Mouse (Mus musculus) layer of hippocampus, postnatal 36 days (tissue): ENCODE data around the gene Znrf2. TPM values are rescaled to one million over a fixed set of nuclear protein-coding genes. Genes with fewer than 3 reads are reported as not detected.
A peak's percentile ranks its signal among the peaks of the same experiment; 100 is the strongest.
"Not testable (repeated sequence)": the region's sequence is repeated elsewhere in the genome, so short reads cannot be mapped to it uniquely, and the experiment has no call there.

Experiments used
- DNase-seq, 2 experiments: peaks; one replicate each; pipeline ENCODE4 v3.0.0; 2022
- total RNA-seq, 2 experiments: library from RNA; stranded (reverse); gene quantifications; 2 replicates each; pipeline ENCODE4 v1.2.3; 2021

The Znrf2 gene
- total RNA-seq, 2 experiments from 2014 or later = 23.0 to 23.6 TPM

- peak in 1 of 2 experiments; percentile 38 for DNase-seq
Observed at GRCm38 (mm10) chr6:54809531-54810313, 7.0 kb upstream of the Znrf2 start.

- DNase-seq = no peak
Observed at GRCm38 (mm10) chr6:54810314-54810646, 6.4 kb upstream of the Znrf2 start.

GRCm38 (mm10) chr6:54811546-54812250, 5.0 kb upstream of the Znrf2 start:
- peak; percentile 43 to 53 for DNase-seq

DNA sequence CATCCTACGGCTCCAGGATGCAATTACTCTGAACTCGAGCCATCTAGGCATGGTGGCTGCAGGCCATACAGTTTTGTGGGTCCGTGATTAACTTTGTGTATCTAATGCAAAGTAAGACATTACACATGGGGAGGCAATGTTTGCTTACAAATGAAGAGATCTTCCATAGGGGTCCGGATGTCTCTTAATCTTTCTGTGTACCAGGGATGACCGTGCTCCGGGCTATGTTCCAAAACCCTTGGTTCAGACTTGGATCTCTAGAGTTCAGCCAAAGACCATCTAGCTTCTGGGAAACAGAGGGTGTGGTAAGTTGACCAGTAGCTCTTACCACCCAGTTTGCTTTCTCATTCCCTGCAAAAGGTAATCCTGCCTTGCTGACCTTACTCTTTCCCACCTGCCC, 4.4 kb upstream of the Znrf2 start:
- no peak for DNase-seq

- DNase-seq = no peak
Observed at GRCm38 (mm10) chr6:54815428-54816130, 1.1 kb upstream of the Znrf2 start.

GRCm38 (mm10) chr6:54817266-54817767, 601 bp downstream of the Znrf2 start:
- DNase-seq = peak; percentile 38 to 53

- DNase-seq = no peak
Observed at GRCm38 (mm10) chr6:54818389-54818788, 1.7 kb downstream of the Znrf2 start.

DNA sequence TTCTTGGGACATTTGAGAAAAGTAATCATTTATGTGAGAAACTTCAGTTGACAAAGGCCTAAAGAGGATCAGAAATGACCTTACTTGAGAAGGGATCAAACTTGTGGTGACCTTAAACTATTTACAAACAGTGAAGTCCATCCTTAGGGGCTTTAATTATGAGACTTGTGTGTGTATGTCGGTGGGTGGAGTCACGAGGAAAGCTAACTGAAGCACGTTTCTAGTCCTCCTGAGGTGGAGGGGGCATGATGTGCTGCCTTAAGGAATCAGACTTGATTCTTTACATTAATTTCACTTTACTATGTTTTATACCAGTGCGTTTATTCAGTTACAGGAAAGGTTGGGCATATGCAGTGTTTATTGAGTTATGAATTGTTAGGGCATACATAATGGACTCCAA, 2.6 kb downstream of the Znrf2 start:
- no peak for DNase-seq

DNA sequence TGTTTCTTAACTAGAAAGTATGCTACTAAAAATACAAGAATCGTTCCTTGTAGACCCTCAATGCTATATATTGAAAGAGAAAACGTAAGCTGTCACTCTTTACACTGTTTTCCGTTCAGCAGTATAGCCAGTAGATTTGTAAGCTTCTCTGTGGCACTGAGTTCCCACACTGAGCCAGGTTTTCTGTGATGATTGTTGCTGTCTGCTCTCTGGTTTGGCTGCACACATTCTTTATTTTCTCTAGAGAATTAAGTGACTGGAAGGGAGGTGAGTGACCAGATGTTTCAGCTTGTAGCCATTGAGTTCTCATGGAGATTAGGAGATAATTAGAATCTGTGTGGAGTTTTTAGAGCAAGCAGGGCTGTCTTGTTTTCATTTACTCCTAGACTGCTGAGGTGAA, 3.0 kb downstream of the Znrf2 start:
- DNase-seq = no peak

DNA sequence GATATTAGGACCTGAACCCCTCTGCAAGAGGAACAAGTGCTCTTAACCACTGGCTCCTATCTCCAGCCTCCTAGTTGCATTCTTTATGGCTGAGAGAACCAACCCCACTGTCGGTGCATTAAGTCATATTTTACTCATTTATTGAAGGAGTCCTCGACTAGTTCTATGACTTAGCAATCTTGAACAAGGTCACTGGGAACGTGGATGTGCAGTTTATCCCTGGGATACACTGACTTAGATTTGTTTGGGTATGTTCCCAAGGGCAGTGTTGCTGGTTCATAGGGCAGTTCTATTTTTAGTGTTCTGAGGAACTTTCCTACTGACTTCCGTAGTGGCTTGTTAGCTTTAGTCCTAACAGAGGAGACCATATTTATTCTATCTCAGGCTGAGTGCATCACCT, 5.6 kb downstream of the Znrf2 start:
- no peak for DNase-seq

- DNase-seq = not testable (repeated sequence)
Observed at GRCm38 (mm10) chr6:54824561-54824960, 7.8 kb downstream of the Znrf2 start.

DNA sequence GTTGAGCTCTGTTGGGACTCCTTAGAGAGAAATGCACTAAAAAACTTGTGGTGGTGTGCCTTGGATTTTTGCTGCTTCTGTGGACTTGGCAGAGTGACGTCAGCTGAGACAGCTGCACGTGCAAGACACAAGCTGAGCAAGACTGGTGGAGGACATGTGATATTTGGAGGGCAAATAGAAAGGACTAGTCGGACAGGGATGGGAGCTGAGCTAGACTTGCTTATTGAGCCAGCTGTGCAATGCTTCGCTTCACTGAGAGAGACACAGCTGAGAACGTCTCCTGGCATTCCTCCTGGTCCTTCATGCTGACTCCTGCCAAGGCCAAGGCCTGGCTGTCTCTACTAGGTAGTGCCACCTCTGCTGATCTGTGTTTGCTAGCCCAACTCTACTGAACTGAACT, 10.8 kb downstream of the Znrf2 start:
- no peak for DNase-seq

DNA sequence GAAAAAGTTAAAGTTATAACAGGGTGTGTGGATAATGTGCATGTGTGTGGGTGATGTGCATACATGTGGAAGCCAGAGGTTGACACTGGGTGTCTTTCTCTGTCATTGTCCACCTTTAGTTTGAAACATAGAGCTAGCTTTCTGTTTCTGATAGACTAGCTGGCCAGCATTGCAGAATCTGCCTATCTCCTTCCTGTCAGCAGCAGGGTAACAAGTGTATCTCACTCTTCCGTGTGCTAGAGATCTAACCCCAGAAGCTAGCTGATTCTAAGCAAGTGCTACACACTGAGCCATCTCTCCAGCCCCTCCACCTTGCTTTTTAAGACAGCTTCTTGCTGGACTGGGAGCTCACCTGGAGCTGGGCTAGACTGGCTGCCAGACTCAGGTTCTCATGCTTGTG, 11.6 kb downstream of the Znrf2 start:
- DNase-seq = no peak

DNA sequence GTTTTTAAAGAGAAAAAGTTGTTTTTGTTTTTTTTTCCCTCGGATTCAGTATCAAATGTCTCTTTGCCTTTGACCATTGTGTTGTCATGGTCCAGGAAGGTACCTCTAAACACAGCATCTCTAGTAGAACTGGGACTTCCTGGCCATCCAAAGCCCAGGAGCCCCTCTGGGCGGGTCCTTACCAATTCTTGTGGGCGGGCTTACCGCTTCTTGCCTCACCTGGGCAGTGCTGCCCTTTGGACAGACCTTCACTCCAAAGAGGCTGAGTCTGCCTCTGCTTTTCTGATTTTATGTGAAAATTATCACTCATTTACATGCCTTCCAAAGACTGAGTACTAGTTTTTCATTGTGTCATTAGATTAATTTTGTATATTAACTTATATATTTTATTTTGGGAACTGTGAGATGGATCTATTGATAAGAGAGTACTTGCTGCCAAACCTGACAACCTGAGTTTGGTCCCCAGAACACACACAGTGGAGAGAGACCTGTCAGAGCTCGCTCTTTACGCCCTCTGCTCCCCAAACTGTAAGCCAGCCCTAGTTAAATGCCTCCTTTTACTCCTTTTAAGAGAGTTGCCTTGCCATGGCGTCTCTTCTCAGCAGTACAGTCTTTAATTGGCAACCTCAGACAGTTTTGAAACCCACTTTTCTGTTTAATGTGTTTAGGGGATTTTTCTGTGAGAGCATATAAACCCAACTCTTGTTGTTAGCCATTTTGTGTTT, 13.5 kb downstream of the Znrf2 start:
- DNase-seq = no peak

DNA sequence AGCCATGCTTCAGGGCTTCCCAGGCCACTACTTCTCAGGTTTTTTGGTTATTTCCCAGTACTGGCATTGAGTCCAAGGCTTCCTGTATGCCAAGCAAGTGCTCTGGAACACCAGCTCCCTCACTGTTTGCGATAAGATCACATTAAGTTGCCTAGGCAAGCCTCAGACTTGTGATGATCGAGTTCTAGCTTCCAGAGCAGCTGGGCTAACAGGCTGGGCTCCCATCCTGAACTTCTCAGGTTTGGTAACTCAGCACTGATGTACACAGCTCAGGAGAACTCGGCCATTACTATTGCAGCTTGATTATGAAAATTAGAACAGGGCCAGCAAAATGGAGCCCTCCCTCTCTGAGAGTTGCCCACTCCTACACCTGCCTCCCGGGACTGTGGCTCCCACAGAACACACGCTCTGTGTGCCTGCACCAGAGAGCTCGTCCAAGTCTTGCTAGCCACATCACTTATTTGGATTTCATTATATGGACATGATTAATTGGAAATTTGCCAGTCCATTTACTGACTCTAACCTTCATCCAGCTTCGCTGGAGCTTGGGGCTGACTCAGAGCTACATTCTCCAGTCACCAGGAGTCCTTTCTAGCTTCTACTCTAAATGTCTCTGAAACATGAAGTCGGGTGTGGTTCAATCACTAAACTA, 14.5 kb downstream of the Znrf2 start:
- no peak for DNase-seq

DNA sequence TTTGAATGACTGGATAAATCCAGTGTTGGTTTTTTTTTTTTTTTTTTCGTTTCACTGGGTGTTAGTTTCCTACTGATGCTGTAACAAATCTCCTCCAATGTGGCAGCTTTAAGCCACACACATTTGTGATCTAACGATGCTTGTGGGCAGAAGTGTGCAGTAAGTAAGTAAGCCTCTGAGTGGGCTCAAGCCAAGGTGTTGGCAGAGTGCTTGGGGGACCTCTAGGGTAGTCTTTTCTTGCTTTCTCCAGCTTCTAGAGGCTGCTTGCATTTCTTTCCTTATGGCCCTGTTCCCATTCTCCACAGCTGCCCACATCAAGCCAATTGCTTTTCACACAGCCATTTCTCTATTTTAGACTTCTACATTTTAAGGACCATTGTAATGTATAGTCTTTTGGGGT, 16.7 kb downstream of the Znrf2 start:
- DNase-seq = no peak

GRCm38 (mm10) chr6:54836666-54837065, 19.9 kb downstream of the Znrf2 start:
- no peak for DNase-seq

GRCm38 (mm10) chr6:54841399-54841798, 24.7 kb downstream of the Znrf2 start:
- no peak for DNase-seq

GRCm38 (mm10) chr6:54842041-54842440, 25.3 kb downstream of the Znrf2 start:
- no peak for DNase-seq

GRCm38 (mm10) chr6:54848546-54848945, 31.8 kb downstream of the Znrf2 start:
- no peak for DNase-seq

GRCm38 (mm10) chr6:54849179-54850156, 32.8 kb downstream of the Znrf2 start:
- no peak for DNase-seq
